Mouse (Mus musculus): ENCODE results near the gene Thop1. TPM values are rescaled to one million over a fixed set of nuclear protein-coding genes. Genes with fewer than 3 reads are reported as not detected.

Gene Thop1
- polyA plus RNA-seq, 1 experiment: 30.7 TPM

GRCm38 (mm10) chr10:81077916-81078315 is 8.1 kb downstream of the Thop1 start:
- Histone ChIP-seq H3K36me3 (ENCODE audit: control insufficient read depth, insufficient read depth, low read length) (no peaks in the 10 kb centered on the region), H3K4me3 (ENCODE audit: control insufficient read depth, insufficient read depth, low read length) (no peak overlapping the region), H3K4me1 (replicated peaks; ENCODE audit: control insufficient read depth, insufficient read depth, low read length) (no peaks in the 10 kb centered on the region), H3K27ac (ENCODE audit: control insufficient read depth, insufficient read depth, low read length) (no peak overlapping the region), H3K27me3 (ENCODE audit: control insufficient read depth, insufficient read depth, low read length) (no peaks in the 10 kb centered on the region)
- TF ChIP-seq POLR2A (IDR thresholded peaks at IDR 0.05; ENCODE audit: control insufficient read depth, extremely low read depth, insufficient read depth, low read length, poor library complexity) (no peak), CTCF (IDR thresholded peaks at IDR 0.05; ENCODE audit: borderline replicate concordance, control insufficient read depth, extremely low read depth, insufficient read depth, low read length, poor library complexity) (no peak)
- no peak for DNase-seq
- WGBS: 96% methylated on average over 11 of the region's 11 CpGs

- Histone ChIP-seq H3K27me3 (ENCODE audit: control insufficient read depth, insufficient read depth, low read length) (no peaks in the 10 kb centered on the region), H3K4me3 (ENCODE audit: control insufficient read depth, insufficient read depth, low read length) (no peak overlapping the region), H3K27ac (ENCODE audit: control insufficient read depth, insufficient read depth, low read length) (no peak overlapping the region), H3K36me3 (ENCODE audit: control insufficient read depth, insufficient read depth, low read length) (no peaks in the 10 kb centered on the region), H3K4me1 (replicated peaks; ENCODE audit: control insufficient read depth, insufficient read depth, low read length) (no peaks in the 10 kb centered on the region)
- 97% methylated on average over 31 of the region's 31 CpGs for WGBS
- DNase-seq: no peak
- TF ChIP-seq CTCF (IDR thresholded peaks at IDR 0.05; ENCODE audit: borderline replicate concordance, control insufficient read depth, extremely low read depth, insufficient read depth, low read length, poor library complexity) (no peak), POLR2A (IDR thresholded peaks at IDR 0.05; ENCODE audit: control insufficient read depth, extremely low read depth, insufficient read depth, low read length, poor library complexity) (no peak)
Observed at GRCm38 (mm10) chr10:81080008-81080655, 10.3 kb downstream of the Thop1 start.

GRCm38 (mm10) chr10:81082168-81082960 is 12.5 kb downstream of the Thop1 start:
- DNase-seq: peak; percentile 69
- Histone ChIP-seq H3K27ac (ENCODE audit: control insufficient read depth, insufficient read depth, low read length) (no peak overlapping the region), H3K4me3 (ENCODE audit: control insufficient read depth, insufficient read depth, low read length) (no peak overlapping the region), H3K27me3 (ENCODE audit: control insufficient read depth, insufficient read depth, low read length) (no peaks in the 10 kb centered on the region), H3K36me3 (ENCODE audit: control insufficient read depth, insufficient read depth, low read length) (no peaks in the 10 kb centered on the region), H3K4me1 (replicated peaks; ENCODE audit: control insufficient read depth, insufficient read depth, low read length) (no peaks in the 10 kb centered on the region)
- 88% methylated on average over 7 of the region's 7 CpGs for WGBS
- TF ChIP-seq CTCF (IDR thresholded peaks at IDR 0.05; ENCODE audit: borderline replicate concordance, control insufficient read depth, extremely low read depth, insufficient read depth, low read length, poor library complexity) (no peak), POLR2A (IDR thresholded peaks at IDR 0.05; ENCODE audit: control insufficient read depth, extremely low read depth, insufficient read depth, low read length, poor library complexity) (no peak)

DNA sequence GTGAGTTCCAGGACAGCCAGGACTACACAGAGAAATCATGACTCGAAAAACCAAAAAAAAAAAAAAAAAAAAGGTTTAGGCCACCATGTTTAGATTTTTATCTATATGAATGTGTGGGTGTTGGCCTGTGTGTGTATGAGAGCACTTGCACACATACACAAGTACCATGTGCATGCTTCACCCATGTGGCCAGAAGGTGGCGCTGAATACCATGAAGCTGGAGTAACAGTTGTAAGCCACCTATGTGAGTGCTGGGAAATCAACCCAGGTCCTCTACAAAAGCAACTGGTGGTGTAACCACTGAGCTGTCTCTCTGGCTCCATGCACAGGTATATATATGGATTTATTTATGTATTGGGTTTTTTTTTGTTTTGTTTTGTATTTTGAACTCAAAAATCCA is 17.2 kb downstream of the Thop1 start:
- no peak overlapping the region for H3K4me3 ChIP-seq (ENCODE audit: control insufficient read depth, insufficient read depth, low read length)
- peak; percentile 31 for DNase-seq

DNA sequence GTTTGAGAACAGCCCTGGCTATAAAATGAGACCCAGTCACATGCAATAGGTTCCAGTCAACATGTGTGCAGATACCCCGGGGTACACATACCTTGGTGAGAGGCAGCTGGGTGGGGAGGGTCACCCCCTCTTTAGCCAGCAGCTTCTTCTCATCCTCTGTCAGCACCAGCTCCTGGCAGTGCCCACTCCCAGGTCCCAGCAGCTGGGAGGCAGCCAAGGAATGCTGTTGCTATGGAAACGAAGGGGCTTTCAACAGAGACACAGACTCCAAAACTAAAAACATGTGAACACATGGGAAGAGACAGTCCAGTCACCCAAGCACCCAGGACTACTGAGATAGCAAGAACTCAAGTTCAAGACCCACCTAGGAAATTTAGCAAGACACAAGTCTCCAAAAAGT is 19.4 kb downstream of the Thop1 start:
- no peak for TF ChIP-seq CTCF (IDR thresholded peaks at IDR 0.05; ENCODE audit: borderline replicate concordance, control insufficient read depth, extremely low read depth, insufficient read depth, low read length, poor library complexity)
- no peak for TF ChIP-seq POLR2A (IDR thresholded peaks at IDR 0.05; ENCODE audit: control insufficient read depth, extremely low read depth, insufficient read depth, low read length, poor library complexity)
- 65% methylated on average over 2 of the region's 2 CpGs for WGBS
- no peak overlapping the region for H3K4me3 ChIP-seq (ENCODE audit: control insufficient read depth, insufficient read depth, low read length)
- DNase-seq: no peak
- H3K4me1 ChIP-seq (replicated peaks; ENCODE audit: control insufficient read depth, insufficient read depth, low read length): no peaks in the 10 kb centered on the region
- H3K36me3 ChIP-seq (ENCODE audit: control insufficient read depth, insufficient read depth, low read length): no peaks in the 10 kb centered on the region
- H3K27ac ChIP-seq (ENCODE audit: control insufficient read depth, insufficient read depth, low read length): no peak overlapping the region
- no peaks in the 10 kb centered on the region for H3K27me3 ChIP-seq (ENCODE audit: control insufficient read depth, insufficient read depth, low read length)

More for the DNA sequence above, 17.2 kb downstream of the Thop1 start:
- Histone ChIP-seq H3K36me3 (ENCODE audit: control insufficient read depth, insufficient read depth, low read length) (no peaks in the 10 kb centered on the region), H3K4me1 (replicated peaks; ENCODE audit: control insufficient read depth, insufficient read depth, low read length) (no peaks in the 10 kb centered on the region), H3K27ac (ENCODE audit: control insufficient read depth, insufficient read depth, low read length) (no peak overlapping the region), H3K27me3 (ENCODE audit: control insufficient read depth, insufficient read depth, low read length) (no peaks in the 10 kb centered on the region)
- WGBS: 65% methylated on average over 2 of the region's 2 CpGs
- TF ChIP-seq CTCF (IDR thresholded peaks at IDR 0.05; ENCODE audit: borderline replicate concordance, control insufficient read depth, extremely low read depth, insufficient read depth, low read length, poor library complexity) (no peak), POLR2A (IDR thresholded peaks at IDR 0.05; ENCODE audit: control insufficient read depth, extremely low read depth, insufficient read depth, low read length, poor library complexity) (no peak)

GRCm38 (mm10) chr10:81090621-81091020 is 20.8 kb downstream of the Thop1 start:
- H3K27ac ChIP-seq (ENCODE audit: control insufficient read depth, insufficient read depth, low read length): no peak overlapping the region
- H3K4me3 ChIP-seq (ENCODE audit: control insufficient read depth, insufficient read depth, low read length): no peak overlapping the region
- no peak for DNase-seq
- no peaks in the 10 kb centered on the region for H3K36me3 ChIP-seq (ENCODE audit: control insufficient read depth, insufficient read depth, low read length)
- H3K27me3 ChIP-seq (ENCODE audit: control insufficient read depth, insufficient read depth, low read length): no peaks in the 10 kb centered on the region
- no peaks in the 10 kb centered on the region for H3K4me1 ChIP-seq (replicated peaks; ENCODE audit: control insufficient read depth, insufficient read depth, low read length)
- TF ChIP-seq CTCF (IDR thresholded peaks at IDR 0.05; ENCODE audit: borderline replicate concordance, control insufficient read depth, extremely low read depth, insufficient read depth, low read length, poor library complexity) (no peak), POLR2A (IDR thresholded peaks at IDR 0.05; ENCODE audit: control insufficient read depth, extremely low read depth, insufficient read depth, low read length, poor library complexity) (no peak)
- WGBS: 84% methylated on average over 7 of the region's 7 CpGs

Measured in thymus, adult 2 months (tissue).